Mouse (Mus musculus): ENCODE data around the gene Oaz1. TPM values are rescaled to one million over a fixed set of nuclear protein-coding genes. Genes with fewer than 3 reads are reported as not detected.

Oaz1 gene
- polyA plus RNA-seq, 1 experiment from 2014 or later = 1,560 TPM

DNA sequence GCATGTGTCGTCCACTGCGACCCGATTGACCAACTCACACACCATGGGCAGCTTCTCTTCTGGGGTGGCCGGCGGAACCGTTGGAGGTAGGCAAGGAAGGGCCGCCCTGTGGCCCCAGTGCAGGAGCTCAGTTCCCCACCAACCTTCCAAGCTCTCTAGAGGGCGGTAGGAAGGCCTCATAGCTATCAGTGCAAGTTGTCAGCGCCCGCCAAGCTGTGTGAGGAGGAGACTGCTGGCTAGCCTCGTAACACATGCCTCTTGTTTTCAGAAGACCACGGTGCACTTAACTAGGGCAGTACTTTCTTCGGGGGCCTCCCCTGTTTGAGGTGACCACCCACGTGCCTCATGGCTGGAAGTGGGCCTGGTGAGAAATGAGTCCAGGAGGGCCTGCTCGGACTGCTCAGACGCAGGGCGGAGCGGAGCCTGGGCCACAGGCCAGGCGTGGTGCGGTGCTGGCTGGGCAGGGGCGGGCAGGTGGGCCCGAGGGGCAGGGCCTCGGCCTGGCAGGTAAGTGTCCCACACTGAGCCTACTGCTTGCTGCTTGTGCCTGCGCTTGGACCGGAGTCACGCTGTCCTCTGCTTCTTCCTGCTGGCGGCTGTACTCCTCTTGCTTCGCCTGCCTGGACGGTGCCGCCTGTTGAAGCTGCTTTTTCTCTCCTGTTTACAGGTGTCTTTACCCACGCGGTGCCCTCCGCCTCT is 34.8 kb upstream of the Oaz1 start:
- H3K4me1 ChIP-seq (ENCODE audit: control insufficient read depth, insufficient read depth, low read length) = peaks cover 8% of the 10 kb centered on the region; the same call in 1 of the 2 replicates
- peak; percentile 12; the same call in 1 of the 2 replicates for ATAC-seq (ENCODE audit: insufficient read depth, low FRiP score)
- WGBS = 74% methylated on average over 33 of the region's 33 CpGs
- H3K9ac ChIP-seq (ENCODE audit: low read length) = 0 out of 2 replicates have a peak overlapping the region, but pooled peaks have one; percentile 19
- H3K9me3 ChIP-seq (replicated peaks; ENCODE audit: control insufficient read depth, low read length) = no peaks in the 10 kb centered on the region
- peaks cover 34% of the 10 kb centered on the region for H3K36me3 ChIP-seq (ENCODE audit: control insufficient read depth, insufficient read depth, low read length)
- no peaks in the 10 kb centered on the region for H3K27me3 ChIP-seq (ENCODE audit: control insufficient read depth, insufficient read depth, low read length)
- H3K4me2 ChIP-seq (ENCODE audit: low read depth, low read length) = no peak overlapping the region
- no peak overlapping the region for H3K4me3 ChIP-seq (replicated peaks; ENCODE audit: low read length)
- H3K27ac ChIP-seq (ENCODE audit: low read length) = no peak overlapping the region

DNA sequence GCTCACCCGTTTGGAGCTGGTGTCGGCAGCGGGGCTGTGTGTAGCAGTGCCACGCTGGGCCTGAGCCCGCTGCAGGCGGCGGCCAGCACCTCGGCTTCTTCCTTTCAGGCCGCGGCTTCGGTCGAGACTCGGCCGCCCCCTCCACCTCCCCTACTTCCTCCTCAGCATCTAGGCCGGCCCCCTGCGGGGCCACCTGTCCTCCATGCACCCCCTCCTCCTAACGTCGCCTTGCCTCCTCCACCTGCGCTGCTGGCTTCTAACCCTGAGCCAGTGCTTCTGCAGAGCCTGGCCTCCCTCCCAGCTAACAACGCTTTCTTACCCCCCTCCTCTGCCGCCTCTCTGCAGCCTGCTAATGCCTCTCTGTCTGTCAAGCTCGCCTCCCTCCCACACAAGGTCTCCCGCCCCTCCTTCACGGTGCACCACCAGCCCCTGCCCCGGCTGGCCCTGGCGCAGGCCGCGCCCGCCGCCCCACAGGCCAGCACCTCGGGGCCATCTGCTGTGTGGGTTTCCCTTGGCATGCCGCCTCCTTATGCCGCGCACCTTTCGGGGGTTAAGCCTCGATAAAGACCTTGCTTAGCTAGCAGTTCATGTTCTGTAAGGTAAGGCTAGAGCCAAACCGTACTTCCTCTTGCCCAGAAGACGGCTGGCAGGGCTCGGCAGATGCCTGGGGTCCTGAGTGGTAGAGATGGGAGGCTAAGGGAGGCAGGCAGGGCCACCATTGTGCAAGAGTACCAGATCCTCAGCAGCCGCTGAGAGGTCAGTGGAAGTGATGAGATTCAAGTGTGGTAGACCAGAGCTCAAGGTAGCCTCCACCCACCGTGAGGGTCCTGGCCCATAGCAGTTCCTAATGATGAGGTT is 34.1 kb upstream of the Oaz1 start:
- Histone ChIP-seq H3K36me3 (ENCODE audit: control insufficient read depth, insufficient read depth, low read length) (peaks cover 29% of the 10 kb centered on the region), H3K4me3 (replicated peaks; ENCODE audit: low read length) (no peak overlapping the region), H3K9ac (ENCODE audit: low read length) (0 out of 2 replicates have a peak overlapping the region, but pooled peaks have one; percentile 19), H3K4me1 (ENCODE audit: control insufficient read depth, insufficient read depth, low read length) (peaks cover 14% of the 10 kb centered on the region; the same call in 1 of the 2 replicates), H3K27ac (ENCODE audit: low read length) (no peak overlapping the region), H3K4me2 (ENCODE audit: low read depth, low read length) (no peak overlapping the region), H3K9me3 (replicated peaks; ENCODE audit: control insufficient read depth, low read length) (no peaks in the 10 kb centered on the region), H3K27me3 (ENCODE audit: control insufficient read depth, insufficient read depth, low read length) (no peaks in the 10 kb centered on the region)
- 63% methylated on average over 41 of the region's 41 CpGs for WGBS
- ATAC-seq (ENCODE audit: insufficient read depth, low FRiP score) = no peak

DNA sequence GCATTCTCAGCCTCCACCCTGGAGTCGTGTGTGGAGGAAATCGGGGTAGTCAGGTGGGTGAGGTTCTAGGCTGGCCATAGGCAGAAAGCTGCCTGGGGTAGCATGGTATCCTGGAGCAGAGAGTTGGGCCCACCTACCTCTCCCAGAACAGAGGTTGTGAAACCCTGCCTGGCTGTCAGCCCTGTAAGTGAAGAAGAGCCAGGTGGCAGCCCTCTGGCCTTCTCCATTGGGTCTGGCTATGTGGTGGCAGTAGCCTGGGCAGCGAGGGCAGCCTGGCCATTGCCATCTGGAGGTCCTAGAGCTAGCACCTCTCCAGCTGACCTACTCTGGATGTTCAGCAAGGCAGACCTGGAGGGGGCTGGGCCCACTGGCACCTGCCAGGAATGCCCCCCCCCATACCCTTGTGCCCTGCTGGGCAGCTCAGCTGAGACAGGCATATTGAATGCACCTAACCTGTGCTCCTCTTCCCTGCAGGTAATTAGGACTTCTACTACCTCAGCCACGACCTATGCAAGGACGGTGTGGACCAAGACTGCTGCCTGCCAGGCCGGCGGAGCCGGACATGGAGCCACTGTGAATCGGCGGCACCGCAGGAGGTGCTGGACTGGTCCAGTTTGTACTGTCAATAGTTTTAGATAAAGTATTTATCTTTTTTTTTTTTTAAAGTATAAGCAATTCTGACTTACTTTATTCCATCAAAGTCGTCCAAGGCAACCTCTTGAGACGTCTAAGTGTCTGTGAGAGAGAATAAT is 33.2 kb upstream of the Oaz1 start:
- WGBS = 87% methylated on average over 13 of the region's 13 CpGs
- H3K36me3 ChIP-seq (ENCODE audit: control insufficient read depth, insufficient read depth, low read length) = peaks cover 29% of the 10 kb centered on the region
- no peaks in the 10 kb centered on the region for H3K9me3 ChIP-seq (replicated peaks; ENCODE audit: control insufficient read depth, low read length)
- H3K27ac ChIP-seq (ENCODE audit: low read length) = no peak overlapping the region
- no peak for ATAC-seq (ENCODE audit: insufficient read depth, low FRiP score)
- H3K27me3 ChIP-seq (ENCODE audit: control insufficient read depth, insufficient read depth, low read length) = no peaks in the 10 kb centered on the region
- no peak overlapping the region for H3K4me2 ChIP-seq (ENCODE audit: low read depth, low read length)
- no peak overlapping the region for H3K9ac ChIP-seq (ENCODE audit: low read length)
- no peak overlapping the region for H3K4me3 ChIP-seq (replicated peaks; ENCODE audit: low read length)
- peaks cover 14% of the 10 kb centered on the region; the same call in 1 of the 2 replicates for H3K4me1 ChIP-seq (ENCODE audit: control insufficient read depth, insufficient read depth, low read length)

DNA sequence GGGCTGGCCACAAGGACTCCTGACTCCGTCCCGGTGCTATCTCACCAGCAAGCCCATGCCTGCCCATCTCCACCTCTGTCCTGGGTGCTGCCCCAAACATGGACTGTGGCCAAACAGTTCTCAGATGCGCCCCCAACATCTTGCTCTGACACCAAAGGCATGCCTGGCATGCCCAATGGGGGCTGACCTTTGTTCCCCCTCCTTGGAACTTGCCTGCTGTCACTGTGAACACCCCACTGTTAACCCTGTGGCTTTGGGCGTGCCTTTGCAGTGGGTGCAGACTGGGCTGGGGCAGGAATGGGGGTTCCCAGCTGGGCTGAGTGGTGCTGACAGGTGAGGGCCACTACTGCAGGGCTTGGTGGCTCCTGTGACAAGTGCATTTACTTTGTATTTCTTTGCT is 32.7 kb upstream of the Oaz1 start:
- Histone ChIP-seq H3K9me3 (replicated peaks; ENCODE audit: control insufficient read depth, low read length) (no peaks in the 10 kb centered on the region), H3K27ac (ENCODE audit: low read length) (no peak overlapping the region), H3K4me2 (ENCODE audit: low read depth, low read length) (no peak overlapping the region), H3K4me1 (ENCODE audit: control insufficient read depth, insufficient read depth, low read length) (peaks cover 14% of the 10 kb centered on the region; the same call in 1 of the 2 replicates), H3K4me3 (replicated peaks; ENCODE audit: low read length) (no peak overlapping the region), H3K36me3 (ENCODE audit: control insufficient read depth, insufficient read depth, low read length) (peaks cover 29% of the 10 kb centered on the region), H3K9ac (ENCODE audit: low read length) (no peak overlapping the region), H3K27me3 (ENCODE audit: control insufficient read depth, insufficient read depth, low read length) (no peaks in the 10 kb centered on the region)
- ATAC-seq (ENCODE audit: insufficient read depth, low FRiP score) = no peak
- whole genome bisulfite sequencing = 75% methylated on average over 4 of the region's 4 CpGs

DNA sequence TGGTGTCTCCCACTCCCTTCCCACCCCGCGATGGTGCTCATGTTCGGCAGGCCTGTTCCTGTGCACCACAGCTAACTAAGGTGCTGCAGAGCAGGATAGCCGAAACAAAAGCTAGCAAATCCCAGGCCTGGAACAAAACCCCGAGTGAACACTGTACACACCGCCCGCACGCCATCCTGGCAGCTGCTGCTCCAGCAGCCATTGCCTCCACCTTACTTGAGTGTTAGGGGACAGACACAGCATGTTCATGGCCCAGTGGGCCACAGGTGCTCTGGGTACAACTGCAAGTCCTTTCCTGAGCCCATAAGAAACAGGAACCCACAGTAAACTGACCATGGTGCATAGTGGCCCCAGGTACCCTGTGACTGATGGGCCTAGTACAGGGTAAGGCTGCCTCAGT is 31.7 kb upstream of the Oaz1 start:
- Histone ChIP-seq H3K4me3 (replicated peaks; ENCODE audit: low read length) (no peak overlapping the region), H3K36me3 (ENCODE audit: control insufficient read depth, insufficient read depth, low read length) (peaks cover 25% of the 10 kb centered on the region), H3K4me1 (ENCODE audit: control insufficient read depth, insufficient read depth, low read length) (peaks cover 20% of the 10 kb centered on the region), H3K27me3 (ENCODE audit: control insufficient read depth, insufficient read depth, low read length) (no peaks in the 10 kb centered on the region), H3K9ac (ENCODE audit: low read length) (no peak overlapping the region), H3K9me3 (replicated peaks; ENCODE audit: control insufficient read depth, low read length) (no peaks in the 10 kb centered on the region), H3K4me2 (ENCODE audit: low read depth, low read length) (no peak overlapping the region), H3K27ac (ENCODE audit: low read length) (no peak overlapping the region)
- ATAC-seq (ENCODE audit: insufficient read depth, low FRiP score) = no peak
- WGBS = 78% methylated on average over 8 of the region's 8 CpGs

DNA sequence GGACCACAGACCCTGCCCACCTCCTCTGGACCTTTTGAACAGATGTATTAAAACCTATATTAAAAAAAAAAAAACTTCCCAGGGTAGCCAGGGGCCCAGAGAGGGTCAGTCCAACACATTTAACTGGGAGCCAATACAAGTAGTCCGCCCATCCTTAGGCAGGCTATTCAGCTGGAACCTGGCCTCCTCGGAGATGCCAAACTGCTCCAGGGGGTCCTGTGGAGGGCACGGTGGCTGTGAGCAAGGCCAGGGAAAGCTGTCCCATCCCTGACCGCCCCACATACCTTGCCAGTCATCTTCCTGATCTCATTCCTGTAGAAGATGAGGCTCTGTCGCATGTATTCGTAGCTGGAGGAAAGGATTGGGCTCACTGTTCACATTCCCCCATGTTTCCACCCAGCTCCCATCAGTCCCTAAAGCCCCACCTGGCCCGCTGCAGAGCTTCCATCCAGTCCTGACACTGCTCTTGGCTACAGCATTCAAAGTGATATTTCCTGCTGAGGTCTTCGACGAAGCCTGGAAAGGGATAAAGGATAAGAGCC is 30.1 kb upstream of the Oaz1 start:
- H3K36me3 ChIP-seq (ENCODE audit: control insufficient read depth, insufficient read depth, low read length) = peaks cover 11% of the 10 kb centered on the region; the same call in 1 of the 2 replicates

DNA sequence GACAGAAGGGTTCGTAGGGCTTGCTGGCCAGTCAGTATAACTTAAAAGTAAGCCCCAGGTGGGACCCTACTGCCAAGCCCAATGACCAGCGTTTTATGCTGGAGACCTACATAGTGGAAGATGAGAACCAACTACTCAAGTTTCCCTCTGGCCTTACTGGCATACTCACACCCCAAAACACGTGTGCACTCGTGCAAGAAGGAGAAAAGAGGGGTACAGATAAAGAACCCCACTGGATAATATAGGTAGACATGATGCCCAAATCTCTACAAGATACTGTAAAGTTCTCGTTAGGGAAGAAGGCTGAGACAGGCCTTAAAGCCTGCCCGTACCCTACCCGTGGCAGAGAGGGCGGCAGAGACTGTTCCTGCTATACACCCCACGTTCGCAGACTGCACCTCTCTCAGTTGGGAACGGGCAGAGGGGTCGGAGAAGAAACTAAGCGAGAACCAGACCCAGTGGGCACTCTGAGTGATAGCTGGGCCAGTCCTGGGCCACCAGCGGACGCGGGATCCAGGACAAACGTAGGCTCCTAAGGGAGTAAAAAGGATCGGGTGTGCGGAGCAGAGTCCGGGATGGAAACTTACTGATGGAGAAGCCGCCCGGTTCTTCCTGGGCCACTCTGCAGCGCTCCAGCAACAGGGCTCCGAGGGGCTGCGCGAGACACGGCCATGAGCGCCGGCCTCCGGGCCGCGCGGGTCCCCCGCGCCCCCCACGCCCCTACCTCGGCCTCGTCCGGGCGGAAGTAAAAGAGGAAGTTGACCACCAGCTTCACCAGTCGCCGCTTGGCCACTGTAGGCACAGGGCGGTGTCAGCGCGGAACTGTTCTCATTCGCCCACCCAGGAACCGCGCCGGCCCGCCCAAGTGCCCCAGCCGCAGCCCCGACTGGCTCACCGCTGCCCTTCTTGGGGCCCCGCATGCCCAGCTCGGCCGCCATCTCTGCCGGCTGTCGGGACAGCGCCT is 29.0 kb upstream of the Oaz1 start:
- Histone ChIP-seq H3K9ac (ENCODE audit: low read length) (peak overlapping the region; percentile 99), H3K9me3 (replicated peaks; ENCODE audit: control insufficient read depth, low read length) (no peaks in the 10 kb centered on the region), H3K4me3 (replicated peaks; ENCODE audit: low read length) (peak overlapping the region; percentile 94), H3K27me3 (ENCODE audit: control insufficient read depth, insufficient read depth, low read length) (no peaks in the 10 kb centered on the region), H3K27ac (ENCODE audit: low read length) (peak overlapping the region; percentile 98), H3K4me2 (ENCODE audit: low read depth, low read length) (peak overlapping the region; percentile 79), H3K36me3 (ENCODE audit: control insufficient read depth, insufficient read depth, low read length) (peaks cover 12% of the 10 kb centered on the region; the same call in 1 of the 2 replicates), H3K4me1 (ENCODE audit: control insufficient read depth, insufficient read depth, low read length) (peaks cover 21% of the 10 kb centered on the region)
- ATAC-seq (ENCODE audit: insufficient read depth, low FRiP score) = peak; percentile 42
- WGBS = 3% methylated on average over 48 of the region's 59 CpGs

More for the DNA sequence above, 30.1 kb upstream of the Oaz1 start:
- no peak for ATAC-seq (ENCODE audit: insufficient read depth, low FRiP score)
- H3K9ac ChIP-seq (ENCODE audit: low read length) = peak overlapping the region; percentile 99; the same call in 1 of the 2 replicates
- no peak overlapping the region for H3K27ac ChIP-seq (ENCODE audit: low read length)
- peak overlapping the region; percentile 94; the same call in 1 of the 2 replicates for H3K4me3 ChIP-seq (replicated peaks; ENCODE audit: low read length)
- 85% methylated on average over 9 of the region's 9 CpGs for WGBS
- H3K4me1 ChIP-seq (ENCODE audit: control insufficient read depth, insufficient read depth, low read length) = peaks cover 26% of the 10 kb centered on the region
- no peaks in the 10 kb centered on the region for H3K27me3 ChIP-seq (ENCODE audit: control insufficient read depth, insufficient read depth, low read length)
- no peaks in the 10 kb centered on the region for H3K9me3 ChIP-seq (replicated peaks; ENCODE audit: control insufficient read depth, low read length)
- peak overlapping the region; percentile 79; the same call in 1 of the 2 replicates for H3K4me2 ChIP-seq (ENCODE audit: low read depth, low read length)
